Mouse (Mus musculus): ENCODE results near the gene Rufy3. TPM values are rescaled to one million over a fixed set of nuclear protein-coding genes. Genes with fewer than 3 reads are reported as not detected.

The Rufy3 gene
- total and polyA plus RNA-seq, 3 experiments = 4.7 to 13.3 (median 11.6) TPM

DNA sequence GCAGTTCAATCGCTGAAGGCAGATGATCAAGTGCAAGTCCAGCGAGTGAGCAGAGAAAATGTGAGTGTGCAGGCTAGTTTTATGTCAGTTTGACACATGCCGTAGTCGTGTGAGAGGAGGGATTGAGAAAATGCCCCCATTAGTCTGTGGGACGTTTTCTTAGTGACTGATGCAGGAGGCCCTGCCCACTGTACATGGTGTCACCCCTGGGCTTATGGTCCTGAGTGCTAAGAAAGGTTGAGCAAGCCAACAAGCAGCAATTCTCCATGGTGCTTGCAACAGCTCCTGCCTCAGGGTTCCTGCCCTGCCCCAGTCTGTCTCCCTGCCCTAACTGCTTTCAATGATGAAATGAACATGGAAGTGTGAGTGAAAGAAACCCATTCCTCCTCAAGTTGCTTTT lies 87.7 kb downstream of the Rufy3 start:
- Histone ChIP-seq H3K27me3 (ENCODE audit: control insufficient read depth, insufficient read depth, low read length) (no peaks in the 10 kb centered on the region), H3K79me2 (replicated peaks; ENCODE audit: control insufficient read depth, insufficient read depth, low read length) (no peaks in the 10 kb centered on the region), H3K36me3 (ENCODE audit: control insufficient read depth, insufficient read depth, low read length) (no peaks in the 10 kb centered on the region), H3K9ac (ENCODE audit: low read depth, low read length) (no peak overlapping the region), H3K4me3 (no peak overlapping the region), H3K4me1 (ENCODE audit: control insufficient read depth, insufficient read depth, low read length) (no peaks in the 10 kb centered on the region; the same call in 1 of the 2 replicates), H3K27ac (no peak overlapping the region)
- DNase-seq = no peak
- TF ChIP-seq POLR2A (IDR thresholded peaks at IDR 0.05; ENCODE audit: insufficient read depth, low read depth, low read length) = no peak
- TF ChIP-seq EP300 (IDR thresholded peaks at IDR 0.05; ENCODE audit: insufficient read depth, low read depth, low read length) = no peak
- no peak for TF ChIP-seq CTCF (IDR thresholded peaks at IDR 0.05)
- 84% methylated on average over 5 of the region's 5 CpGs for WGBS
- intact Hi-C loops (cut with DNase I) = no loop called here

DNA sequence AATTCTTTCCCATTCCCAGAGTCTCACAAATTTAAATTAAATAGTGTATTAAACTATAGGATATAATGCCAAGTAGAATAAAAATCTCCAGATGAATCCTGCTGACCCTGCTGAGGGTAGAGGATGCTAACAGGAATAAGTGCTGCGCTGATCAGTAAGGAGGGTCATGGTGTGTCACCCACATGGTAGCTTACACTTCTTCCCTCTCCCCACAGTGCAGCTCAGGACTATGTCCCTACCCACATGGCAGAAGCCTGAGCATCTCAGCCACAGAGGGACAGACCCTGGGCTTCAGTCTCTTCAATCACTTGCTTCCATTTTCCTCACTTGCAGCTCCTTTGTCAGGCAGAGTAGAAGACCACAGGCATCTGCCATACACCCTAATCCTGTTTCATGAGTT lies 93.0 kb downstream of the Rufy3 start:
- 96% methylated on average over 1 of the region's 1 CpGs for WGBS
- intact Hi-C loops (cut with DNase I) = no loop called here
- TF ChIP-seq POLR2A (IDR thresholded peaks at IDR 0.05; ENCODE audit: insufficient read depth, low read depth, low read length) (no peak), EP300 (IDR thresholded peaks at IDR 0.05; ENCODE audit: insufficient read depth, low read depth, low read length) (no peak), CTCF (IDR thresholded peaks at IDR 0.05) (no peak)
- Histone ChIP-seq H3K27ac (no peak overlapping the region), H3K4me3 (no peak overlapping the region), H3K36me3 (ENCODE audit: control insufficient read depth, insufficient read depth, low read length) (peaks cover 8% of the 10 kb centered on the region), H3K4me1 (ENCODE audit: control insufficient read depth, insufficient read depth, low read length) (no peaks in the 10 kb centered on the region), H3K9ac (ENCODE audit: low read depth, low read length) (no peak overlapping the region), H3K27me3 (ENCODE audit: control insufficient read depth, insufficient read depth, low read length) (no peaks in the 10 kb centered on the region), H3K79me2 (replicated peaks; ENCODE audit: control insufficient read depth, insufficient read depth, low read length) (no peaks in the 10 kb centered on the region)
- DNase-seq = no peak

DNA sequence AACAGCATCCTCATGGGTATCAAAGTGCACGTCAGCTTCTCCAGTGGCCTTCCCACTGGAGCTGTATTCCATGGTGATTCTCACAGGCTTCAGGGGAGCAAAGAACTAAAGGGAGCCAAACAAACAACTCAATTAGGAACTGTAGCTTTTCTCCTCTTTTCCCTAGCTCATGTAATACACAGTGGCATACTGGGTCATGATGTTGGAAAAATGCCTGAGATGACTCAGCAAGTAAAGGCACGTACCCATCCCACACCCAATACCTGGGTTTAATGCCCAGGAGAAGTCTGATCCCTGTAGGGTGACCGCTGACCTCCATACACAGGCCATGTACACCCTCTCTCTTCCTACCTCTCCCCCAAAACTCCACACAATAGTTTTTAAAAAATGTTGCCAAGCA lies 98.3 kb downstream of the Rufy3 start:
- intact Hi-C loops (cut with DNase I) = no loop called here

DNA sequence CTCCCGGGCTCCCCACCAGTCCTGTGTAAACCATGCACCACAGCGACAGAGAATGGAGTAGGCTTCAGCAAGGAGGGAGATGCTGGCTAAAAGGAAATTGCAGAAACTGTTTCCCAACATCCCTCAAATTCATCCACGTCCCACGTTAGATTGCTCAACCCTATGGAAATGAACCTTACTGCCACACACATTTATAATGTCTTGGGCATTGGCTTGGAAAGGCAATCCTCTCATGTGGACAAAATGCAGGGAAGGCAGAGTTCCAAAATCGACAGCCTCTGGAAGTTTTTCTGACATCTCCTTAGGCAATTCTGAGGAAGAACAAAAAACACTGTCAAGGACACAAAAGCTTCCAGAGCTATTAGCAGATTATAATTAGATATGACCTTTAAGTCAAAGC lies 99.0 kb downstream of the Rufy3 start:
- 90% methylated on average over 5 of the region's 5 CpGs for WGBS
- TF ChIP-seq POLR2A (IDR thresholded peaks at IDR 0.05; ENCODE audit: insufficient read depth, low read depth, low read length) (no peak), CTCF (IDR thresholded peaks at IDR 0.05) (no peak), EP300 (IDR thresholded peaks at IDR 0.05; ENCODE audit: insufficient read depth, low read depth, low read length) (no peak)
- H3K79me2 ChIP-seq (replicated peaks; ENCODE audit: control insufficient read depth, insufficient read depth, low read length) = no peaks in the 10 kb centered on the region
- peaks cover 8% of the 10 kb centered on the region for H3K36me3 ChIP-seq (ENCODE audit: control insufficient read depth, insufficient read depth, low read length)
- no peak overlapping the region for H3K27ac ChIP-seq
- no peak overlapping the region for H3K4me3 ChIP-seq
- no peak overlapping the region for H3K9ac ChIP-seq (ENCODE audit: low read depth, low read length)
- no peaks in the 10 kb centered on the region; the same call in 1 of the 2 replicates for H3K4me1 ChIP-seq (ENCODE audit: control insufficient read depth, insufficient read depth, low read length)
- DNase-seq = no peak
- H3K27me3 ChIP-seq (ENCODE audit: control insufficient read depth, insufficient read depth, low read length) = no peaks in the 10 kb centered on the region
- intact Hi-C loops (cut with DNase I) = no loop called here

More for the DNA sequence above, 98.3 kb downstream of the Rufy3 start:
- H3K27ac ChIP-seq = no peak overlapping the region
- H3K79me2 ChIP-seq (replicated peaks; ENCODE audit: control insufficient read depth, insufficient read depth, low read length) = no peaks in the 10 kb centered on the region
- H3K4me1 ChIP-seq (ENCODE audit: control insufficient read depth, insufficient read depth, low read length) = no peaks in the 10 kb centered on the region; the same call in 1 of the 2 replicates
- TF ChIP-seq CTCF (IDR thresholded peaks at IDR 0.05) = no peak
- DNase-seq = no peak
- WGBS = 88% methylated on average over 3 of the region's 3 CpGs
- no peaks in the 10 kb centered on the region for H3K27me3 ChIP-seq (ENCODE audit: control insufficient read depth, insufficient read depth, low read length)
- no peak overlapping the region for H3K9ac ChIP-seq (ENCODE audit: low read depth, low read length)
- peaks cover 8% of the 10 kb centered on the region for H3K36me3 ChIP-seq (ENCODE audit: control insufficient read depth, insufficient read depth, low read length)
- no peak overlapping the region for H3K4me3 ChIP-seq

DNA sequence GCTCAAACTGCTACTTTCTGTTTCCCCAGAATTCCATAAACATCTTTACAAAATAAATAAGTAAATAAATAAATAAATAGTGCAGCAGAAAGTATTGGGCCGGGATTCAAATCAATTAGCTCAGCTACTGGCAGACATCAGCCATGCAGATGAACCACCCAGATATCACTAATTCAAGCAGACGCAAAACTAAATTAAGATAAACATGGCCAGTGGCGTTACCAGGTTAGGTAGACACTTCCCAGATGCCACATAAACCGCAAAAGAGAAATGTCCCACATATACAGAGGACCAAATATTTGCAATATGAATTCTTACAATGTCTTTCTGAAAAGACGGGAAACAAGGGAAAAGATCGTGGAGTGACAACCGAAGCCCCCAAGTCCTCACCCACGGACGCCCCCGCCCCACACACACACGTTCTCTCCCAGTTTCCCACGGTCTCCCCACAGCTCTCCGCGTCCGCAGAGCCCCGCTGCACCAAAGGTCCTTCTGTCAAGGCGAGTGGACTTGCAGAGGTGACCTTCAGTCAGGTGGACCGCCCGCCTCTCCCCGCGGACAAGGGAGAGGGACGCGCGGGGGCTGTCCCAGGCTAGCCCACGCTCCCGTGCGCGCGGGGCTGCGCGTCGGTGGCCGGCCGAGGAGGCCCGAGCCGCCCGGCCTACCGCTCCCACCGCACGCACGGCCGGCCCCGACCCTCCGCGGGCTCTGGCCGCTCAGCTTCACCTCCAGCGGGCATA lies 110.0 kb downstream of the Rufy3 start:
- H3K27ac ChIP-seq = peak overlapping the region; percentile 90
- under 1% methylated on average over 44 of the region's 47 CpGs for WGBS
- DNase-seq = peak; percentile 63 to 65

More for the DNA sequence above, 110.0 kb downstream of the Rufy3 start:
- intact Hi-C loops (cut with DNase I) = loop anchor here (5.0 kb wide), 1 partner anchor 108 kb away; the partner anchor contains the start of gene Rufy3
- TF ChIP-seq CTCF (IDR thresholded peaks at IDR 0.05) = no peak
- TF ChIP-seq EP300 (IDR thresholded peaks at IDR 0.05; ENCODE audit: insufficient read depth, low read depth, low read length) = no peak
- no peak; the same call in 1 of the 2 replicates for TF ChIP-seq POLR2A (IDR thresholded peaks at IDR 0.05; ENCODE audit: insufficient read depth, low read depth, low read length)
- Histone ChIP-seq H3K4me3 (peak overlapping the region; percentile 83), H3K36me3 (ENCODE audit: control insufficient read depth, insufficient read depth, low read length) (peaks cover 11% of the 10 kb centered on the region), H3K4me1 (ENCODE audit: control insufficient read depth, insufficient read depth, low read length) (no peaks in the 10 kb centered on the region; the same call in 1 of the 2 replicates), H3K9ac (ENCODE audit: low read depth, low read length) (peak overlapping the region; percentile 96), H3K79me2 (replicated peaks; ENCODE audit: control insufficient read depth, insufficient read depth, low read length) (0 out of 2 replicates have a peak, but pooled peaks cover 2% of the 10 kb centered on the region), H3K27me3 (ENCODE audit: control insufficient read depth, insufficient read depth, low read length) (no peaks in the 10 kb centered on the region)
